Mouse (Mus musculus) c-Kit-positive CD71-negative TER-119-negative erythroid progenitor cells, embryonic 14.5 days (primary cell): ENCODE measurements at regions not wholly inside any gene's neighbourhood (a gene's known extent, or its start where the extent isn't known, plus 50 kb on each side); places are given as distances from the start of the nearest gene placed in this dataset.

ENCODE experiments used
- DNase-seq: peaks from one replicate; pipeline ENCODE4 v3.0.0-alpha.2; 2013; ENCODE audit warnings: low read depth

- DNase-seq, result no peak
Measured at GRCm38 (mm10) chr9:33790617-33791016, 695.1 kb upstream of the Kirrel3 start.

- no peak for DNase-seq
Measured at GRCm38 (mm10) chr9:33800250-33800649, 685.4 kb upstream of the Kirrel3 start.

- no peak for DNase-seq
Measured at GRCm38 (mm10) chr9:33800763-33801162, 684.9 kb upstream of the Kirrel3 start.

DNA sequence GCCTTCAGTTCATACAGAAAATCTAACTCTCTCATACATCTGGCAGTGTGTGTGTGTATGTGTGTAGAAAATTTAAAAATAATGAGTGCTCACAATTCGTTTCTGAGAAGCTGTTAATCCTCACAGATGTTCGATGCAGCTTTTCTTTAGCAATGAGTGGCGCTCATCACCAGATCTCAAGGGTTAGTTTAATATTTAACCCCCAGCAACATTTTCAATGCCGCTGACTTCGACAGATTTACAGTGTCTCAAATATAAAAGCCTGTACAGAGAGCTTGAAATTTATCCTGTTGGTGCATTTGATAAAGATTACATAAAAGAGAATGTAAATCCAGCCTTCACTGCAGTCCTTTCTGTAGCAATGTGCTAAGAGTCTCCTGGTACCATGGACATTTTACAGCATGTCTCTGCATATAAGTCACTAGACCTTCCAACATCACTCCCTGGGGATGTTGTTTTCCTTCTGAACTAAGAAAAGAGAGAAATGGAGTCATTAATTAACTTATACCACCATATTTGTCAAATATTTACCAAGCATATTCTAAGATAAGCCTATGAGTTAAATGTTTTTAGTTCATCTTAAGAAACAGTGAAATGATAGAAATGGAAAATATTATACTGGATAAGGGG lies 670.8 kb upstream of the Kirrel3 start:
- DNase-seq, result no peak

DNA sequence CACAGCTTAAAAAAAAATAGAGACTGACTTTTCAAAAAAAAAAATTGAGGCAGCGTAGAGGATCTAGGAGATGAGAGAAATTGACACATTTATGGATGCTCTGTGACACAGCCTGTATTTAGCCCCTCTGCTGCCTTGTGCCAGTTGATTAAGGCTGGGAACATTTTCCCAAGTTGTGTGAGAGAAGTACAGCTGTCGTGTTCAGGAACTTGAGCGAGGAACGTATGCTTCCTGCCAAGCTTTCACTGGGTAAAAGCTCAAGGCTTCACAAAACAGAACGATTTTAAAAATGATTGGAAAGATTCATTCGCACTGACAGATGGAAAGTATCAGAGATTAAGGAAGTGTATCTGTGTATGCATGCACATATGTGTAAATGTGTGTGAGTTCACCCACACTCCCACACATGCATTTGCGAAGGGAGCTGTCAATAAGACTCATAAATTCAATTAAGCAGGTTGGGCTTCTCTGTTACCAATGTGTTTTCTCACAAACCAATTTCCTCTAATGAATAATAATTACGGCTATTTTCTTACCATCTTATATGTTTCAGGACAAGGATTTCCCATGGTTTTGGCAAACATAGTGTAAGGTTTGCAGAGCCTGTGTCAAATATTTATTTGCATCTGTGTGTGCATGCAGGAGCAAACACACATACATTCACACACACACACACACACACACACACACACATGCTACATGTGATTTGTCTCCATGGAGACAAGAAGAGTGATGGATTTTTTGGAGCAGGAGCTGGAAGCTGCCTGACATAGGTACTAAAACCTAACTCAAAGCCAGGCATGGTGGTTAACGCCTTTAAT lies 662.9 kb upstream of the Kirrel3 start:
- no peak for DNase-seq

DNA sequence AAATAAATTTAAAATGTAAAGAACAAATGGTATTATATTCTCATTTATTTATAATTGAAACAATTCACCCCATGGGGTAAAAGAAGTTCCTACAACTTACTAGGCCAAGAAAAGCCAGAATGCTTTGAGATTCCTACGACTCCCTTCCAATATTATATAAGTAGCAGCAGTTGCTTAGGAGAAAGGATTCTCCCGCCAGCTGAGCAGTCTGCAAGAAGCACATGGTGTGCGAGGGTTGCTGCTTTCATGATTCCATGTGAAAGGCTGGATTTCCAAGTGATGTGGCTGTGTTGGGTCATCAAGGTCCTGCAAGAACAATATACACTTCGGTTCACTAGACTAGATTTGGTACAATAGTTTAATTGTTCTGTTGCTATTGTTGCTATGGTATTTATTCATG lies 659.6 kb upstream of the Kirrel3 start:
- no peak for DNase-seq

DNA sequence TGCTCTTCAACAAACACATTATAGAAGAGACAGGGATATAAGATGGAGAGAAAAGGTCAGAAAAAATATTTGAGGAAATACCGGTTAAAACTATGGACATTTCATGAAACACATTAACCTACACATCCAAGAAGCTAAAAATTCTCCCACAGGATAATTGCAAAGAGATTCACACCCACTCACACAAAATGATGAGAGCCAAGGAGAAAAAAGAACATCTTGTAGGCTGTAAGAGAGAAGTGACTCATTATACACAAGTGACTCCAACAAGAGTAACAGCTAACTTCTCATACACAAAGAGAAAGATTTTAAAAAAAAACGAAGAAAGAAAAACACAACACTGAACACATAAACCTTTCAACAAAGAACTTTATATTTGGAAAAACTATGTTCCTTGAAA lies 658.3 kb upstream of the Kirrel3 start:
- no peak for DNase-seq

GRCm38 (mm10) chr9:33837666-33838380 lies 647.9 kb upstream of the Kirrel3 start:
- no peak for DNase-seq

DNA sequence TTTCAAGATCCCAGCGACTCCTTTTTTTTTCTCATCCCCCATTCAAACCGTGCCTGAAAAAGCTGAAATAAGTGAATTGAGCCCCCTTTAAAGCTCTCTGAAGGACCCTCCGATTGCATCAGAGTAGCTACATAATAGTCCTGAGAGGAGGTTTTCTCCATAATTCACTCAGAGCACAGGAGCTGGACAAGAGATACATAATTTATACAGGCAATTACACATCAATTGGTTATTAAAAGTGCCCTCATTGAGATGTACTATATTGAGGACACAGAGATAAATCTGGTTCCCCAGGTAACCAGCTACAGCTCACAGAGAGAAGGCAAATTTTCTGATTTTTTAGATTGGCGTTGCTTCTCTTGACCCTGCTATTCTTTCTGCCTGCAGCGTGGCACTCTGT lies 636.1 kb upstream of the Kirrel3 start:
- no peak for DNase-seq

DNA sequence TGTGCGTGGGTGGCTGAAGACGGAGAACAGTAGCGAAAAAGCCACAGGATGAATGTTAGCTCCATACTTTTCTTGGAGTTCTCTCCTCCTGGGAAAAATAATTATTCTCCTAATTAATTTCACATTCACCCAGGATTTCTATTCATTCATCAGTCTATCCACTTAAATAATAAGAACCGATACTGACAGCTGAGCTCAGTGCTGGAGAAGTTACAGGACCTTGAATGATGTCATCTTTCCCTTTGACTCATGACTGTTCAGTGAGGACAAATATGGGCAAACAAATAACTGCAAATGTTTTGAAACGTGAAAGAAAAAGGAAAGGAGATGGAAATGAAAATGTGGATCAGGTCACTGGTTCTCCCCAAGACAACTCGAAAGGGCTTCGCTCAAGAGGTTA lies 635.7 kb upstream of the Kirrel3 start:
- DNase-seq, result no peak

DNA sequence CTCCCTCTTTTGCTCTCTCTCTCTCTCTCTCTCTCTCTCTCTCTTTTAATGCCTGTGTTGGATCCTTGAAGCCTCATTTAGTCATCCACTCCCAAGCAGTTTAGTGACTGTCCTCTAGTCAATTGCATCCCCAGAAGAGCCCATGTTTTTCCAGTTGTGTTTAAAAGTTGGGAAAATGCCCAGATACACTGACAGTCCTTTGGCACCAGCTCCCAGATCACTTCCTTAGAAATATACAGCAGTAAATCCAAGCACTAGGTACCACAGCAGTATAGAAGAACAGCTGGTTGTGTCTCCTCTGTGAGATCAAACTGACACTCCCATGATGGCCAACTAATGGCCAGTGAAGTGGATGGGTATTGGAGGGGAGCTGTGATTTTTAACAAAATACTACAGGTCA lies 634.7 kb upstream of the Kirrel3 start:
- no peak for DNase-seq

DNA sequence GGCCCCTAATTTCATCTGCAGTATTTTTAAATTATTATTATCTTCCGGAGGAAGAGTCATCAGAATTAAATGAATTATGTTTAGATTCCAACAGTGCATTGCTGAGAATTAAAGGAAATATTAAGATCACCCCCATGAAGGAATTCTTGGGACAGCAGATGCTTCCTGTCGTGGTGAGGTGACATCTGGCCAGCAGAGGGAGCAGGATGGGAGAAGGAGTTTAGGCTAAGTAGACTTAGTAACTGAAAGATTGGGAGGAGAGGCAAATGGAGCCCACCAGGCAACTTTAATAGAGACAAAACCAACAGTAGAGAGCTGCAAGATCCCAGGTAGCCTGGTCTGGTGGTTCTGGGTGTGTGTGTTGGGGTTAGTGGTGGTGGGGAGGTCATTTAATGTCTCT lies 629.5 kb upstream of the Kirrel3 start:
- no peak for DNase-seq

- no peak for DNase-seq
Measured at GRCm38 (mm10) chr9:33858511-33858910, 627.2 kb upstream of the Kirrel3 start.

- DNase-seq, result no peak
Measured at GRCm38 (mm10) chr9:33868666-33869065, 617.0 kb upstream of the Kirrel3 start.

DNA sequence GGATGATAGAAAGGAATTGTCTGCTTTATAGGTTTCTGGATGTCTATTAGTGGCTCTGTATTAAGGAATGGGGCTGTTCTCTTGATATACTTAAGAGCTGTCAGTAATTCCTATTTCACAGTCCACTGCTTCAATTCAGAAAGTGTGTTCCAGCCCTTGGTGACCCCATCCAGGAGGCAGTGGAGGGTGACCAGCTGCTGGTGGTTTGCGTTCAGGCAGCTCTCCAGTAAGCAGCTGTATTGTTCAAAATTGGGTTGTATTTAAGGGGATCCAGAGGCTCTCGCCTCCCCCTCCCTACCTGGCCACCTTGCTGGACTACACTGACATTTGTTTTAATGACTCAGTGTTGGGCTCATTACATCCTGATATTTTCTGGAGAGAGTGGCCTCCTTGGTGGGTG lies 598.4 kb upstream of the Kirrel3 start:
- no peak for DNase-seq

- DNase-seq, result no peak
Measured at GRCm38 (mm10) chr9:33892001-33892400, 593.7 kb upstream of the Kirrel3 start.

GRCm38 (mm10) chr9:33901313-33902076 lies 584.2 kb upstream of the Kirrel3 start:
- DNase-seq, result no peak

DNA sequence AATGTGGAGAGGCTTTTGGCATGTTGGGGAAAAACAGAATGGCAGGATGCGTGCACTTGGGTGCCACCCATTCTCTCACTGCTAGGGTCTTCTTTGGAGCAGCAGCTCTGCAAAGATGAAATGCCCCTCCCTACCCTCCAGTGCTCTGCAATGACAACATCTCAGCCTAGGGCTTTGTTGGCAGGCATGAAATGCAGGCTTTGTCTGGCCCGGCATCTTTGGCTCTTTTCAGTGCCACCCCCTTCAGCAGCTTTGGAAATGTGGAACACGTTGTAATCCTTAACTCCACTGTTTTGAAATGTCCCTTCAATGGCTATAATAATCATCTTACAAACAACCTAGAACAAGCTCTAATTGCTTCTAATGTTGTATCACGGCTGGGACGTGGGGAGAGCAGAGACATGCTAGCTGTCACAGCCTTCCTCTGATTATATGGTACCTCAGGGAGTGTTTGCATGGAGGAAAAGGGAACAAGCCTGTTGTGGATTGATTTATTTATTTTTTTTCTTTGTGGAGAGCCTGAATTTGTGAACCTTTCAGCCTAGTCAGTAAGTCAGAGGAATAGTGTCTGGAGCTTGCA lies 581.6 kb upstream of the Kirrel3 start:
- DNase-seq, result no peak

DNA sequence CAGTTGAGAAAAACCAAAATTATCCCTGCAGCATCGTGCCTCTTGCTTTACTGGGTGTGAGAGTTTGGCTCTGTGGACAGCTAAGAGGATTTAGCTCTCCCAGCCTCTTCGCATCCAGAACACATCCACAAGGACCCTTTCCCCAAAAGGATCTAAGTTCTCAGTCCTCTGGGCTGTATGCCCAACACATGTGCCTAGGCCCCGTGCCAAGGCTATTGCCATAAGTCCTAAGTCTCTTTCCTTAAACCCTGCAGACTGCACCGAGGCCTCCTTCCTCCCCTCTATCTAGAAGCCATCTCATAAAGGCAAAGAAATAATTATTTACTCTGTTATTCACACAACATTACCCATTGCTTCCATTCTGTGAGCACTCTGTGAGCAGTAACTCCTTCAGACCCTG lies 570.8 kb upstream of the Kirrel3 start:
- DNase-seq, result no peak

GRCm38 (mm10) chr9:33915349-33916056 lies 570.2 kb upstream of the Kirrel3 start:
- DNase-seq, result no peak

- DNase-seq, result no peak
Measured at GRCm38 (mm10) chr9:33930286-33930685, 555.4 kb upstream of the Kirrel3 start.
